Mouse (Mus musculus) neural tube, embryonic 10.5 days (tissue): ENCODE results near the gene Ccdc88a.

Experiments used
- DNase-seq: peaks from one replicate; pipeline ENCODE4 v3.0.0-alpha.2; 2017; ENCODE audit warnings: low spot score; ENCODE audit errors: extremely low spot score

Gene Ccdc88a

GRCm38 (mm10) chr11:29373396-29374273 is at the start of gene Ccdc88a:
TSS of gene Ccdc88a (plus strand) at chr11:29373658.
- peak; percentile 97 for DNase-seq

GRCm38 (mm10) chr11:29335505-29335904 is 38.0 kb upstream of the Ccdc88a start:
- DNase-seq, result no peak

- DNase-seq, result no peak
Observed at GRCm38 (mm10) chr11:29341259-29341658, 32.2 kb upstream of the Ccdc88a start.

GRCm38 (mm10) chr11:29344891-29345657 is 28.4 kb upstream of the Ccdc88a start:
- DNase-seq, result no peak

- DNase-seq, result no peak
Observed at GRCm38 (mm10) chr11:29345673-29346286, 27.7 kb upstream of the Ccdc88a start.

- no peak for DNase-seq
Observed at GRCm38 (mm10) chr11:29350891-29351290, 22.6 kb upstream of the Ccdc88a start.

GRCm38 (mm10) chr11:29352214-29352613 is 21.2 kb upstream of the Ccdc88a start:
- DNase-seq, result no peak

- DNase-seq, result no peak
Observed at GRCm38 (mm10) chr11:29368161-29368560, 5.3 kb upstream of the Ccdc88a start.

- DNase-seq, result no peak
Observed at GRCm38 (mm10) chr11:29373050-29373395, 435 bp upstream of the Ccdc88a start.

GRCm38 (mm10) chr11:29374274-29374656 is 807 bp downstream of the Ccdc88a start:
- no peak for DNase-seq

- DNase-seq, result no peak
Observed at GRCm38 (mm10) chr11:29376635-29377034, 3.2 kb downstream of the Ccdc88a start.

GRCm38 (mm10) chr11:29378751-29379150 is 5.3 kb downstream of the Ccdc88a start:
- no peak for DNase-seq

GRCm38 (mm10) chr11:29383493-29383892 is 10.0 kb downstream of the Ccdc88a start:
- DNase-seq, result no peak

GRCm38 (mm10) chr11:29384001-29384400 is 10.5 kb downstream of the Ccdc88a start:
- DNase-seq, result no peak

GRCm38 (mm10) chr11:29384617-29385016 is 11.2 kb downstream of the Ccdc88a start:
- DNase-seq, result no peak

- no peak for DNase-seq
Observed at GRCm38 (mm10) chr11:29389913-29390312, 16.5 kb downstream of the Ccdc88a start.

- DNase-seq, result no peak
Observed at GRCm38 (mm10) chr11:29395135-29395746, 21.8 kb downstream of the Ccdc88a start.

GRCm38 (mm10) chr11:29400374-29400773 is 26.9 kb downstream of the Ccdc88a start:
- DNase-seq, result no peak

GRCm38 (mm10) chr11:29406292-29406691 is 32.8 kb downstream of the Ccdc88a start:
- DNase-seq, result no peak

- no peak for DNase-seq
Observed at GRCm38 (mm10) chr11:29423496-29423895, 50.0 kb downstream of the Ccdc88a start.

GRCm38 (mm10) chr11:29428774-29429173 is 55.3 kb downstream of the Ccdc88a start:
- DNase-seq, result no peak

GRCm38 (mm10) chr11:29431011-29431410 is 57.6 kb downstream of the Ccdc88a start:
- no peak for DNase-seq
